In genomic region chr8:120685097-120685496, GRCm38 (mm10) we compare ENCODE assay signal across 9 mouse cellular contexts. TPM values are rescaled to one million over a fixed set of nuclear protein-coding genes. Genes with fewer than 3 reads are reported as not detected.
DNase-seq lines count a peak whose midpoint lies in the region.
"Had no signal": no experiment of that assay in that cellular context is flagged by ENCODE, and none has a peak within 500 bp of the region (broad histone marks: within the 10 kb centered on the region; RNA-seq: fewer than 3 reads in every experiment).

No protein-coding gene starts in this region.

- peak; percentile 46 to 59 for DNase-seq in adrenal gland, adult 18-20 months (ENCODE audit: low spot score in 2 of 2)
- peak; percentile 70 for DNase-seq in adrenal gland, postnatal 25 days
- DNase-seq in heart, postnatal 10 days: peak; percentile 66 to 69
- DNase-seq in lung, postnatal 4 days: peak; percentile 56 to 64
- DNase-seq in right cerebral cortex, postnatal 4 days: no peak
- no peak for DNase-seq in right cerebral cortex, postnatal 10 days (ENCODE audit: low spot score in 2 of 2)
- no peak for DNase-seq in right cerebral cortex, adult 2 months (ENCODE audit: low spot score in 2 of 2)
- DNase-seq: cerebellum, adult 9-10 months; thymus, adult 2 months had no signal

- intact Hi-C loops in heart, postnatal 10 days (cut with DNase I): no loop called here

RNA-seq across cellular contexts. Expression of gene Emc8, which starts 16.7 kb away (rescaled TPM):
- total RNA-seq in adrenal gland, adult 18-20 months (2021): 100 to 1,000 TPM in 1 of 2 experiments, 10 to 100 TPM in 1; 87.1 to 118 TPM
- 84.6 and 90.1 TPM in 2 replicates for total RNA-seq in adrenal gland, postnatal 25 days (2021)
- 10 to 100 TPM; 65.9 to 68.6 TPM for total RNA-seq in heart, postnatal 10 days (2021)

RNA-seq across cellular contexts. Expression of gene Cox4i1, which starts 17.1 kb away (rescaled TPM):
- 1,000 to 10,000 TPM; 1,414 to 1,997 TPM for total RNA-seq in adrenal gland, adult 18-20 months (2021)
- 1,243 and 1,285 TPM in 2 replicates for total RNA-seq in adrenal gland, postnatal 25 days (2021)
- total RNA-seq in heart, postnatal 10 days (2021): 1,000 to 10,000 TPM; 3,943 to 4,033 TPM

RNA-seq across cellular contexts. Expression of gene Gm27021, which starts 17.2 kb away (rescaled TPM):
- not detected for total RNA-seq in adrenal gland, adult 18-20 months (2021)
- total RNA-seq in adrenal gland, postnatal 25 days (2021): not detected in 2 replicates
- total RNA-seq in heart, postnatal 10 days (2021): under 1 TPM in 1 of 2 experiments, not detected in 1; 0.48 TPM

RNA-seq across cellular contexts. Expression of gene 1190005I06Rik, which starts 37.7 kb away (rescaled TPM):
- 10 to 100 TPM; 12.3 to 21.3 TPM for total RNA-seq in adrenal gland, adult 18-20 months (2021)
- 11.3 and 12.3 TPM in 2 replicates for total RNA-seq in adrenal gland, postnatal 25 days (2021)
- 1 to 10 TPM; 5.1 to 10.0 TPM for total RNA-seq in heart, postnatal 10 days (2021)

RNA-seq across cellular contexts. Expression of gene Irf8, which starts 51.1 kb away (rescaled TPM):
- 10 to 100 TPM; 16.1 to 46.0 TPM for total RNA-seq in adrenal gland, adult 18-20 months (2021)
- 26.9 and 51.2 TPM in 2 replicates for total RNA-seq in adrenal gland, postnatal 25 days (2021)
- 1 to 10 TPM; 6.0 to 7.7 TPM for total RNA-seq in heart, postnatal 10 days (2021)

Comparison
In these comparisons a context has a peak if more than half of its experiments do, and no peak if none do; other contexts are left out.
1. DNase-seq: peak in adrenal gland, adult 18-20 months (2 of 2), adrenal gland, postnatal 25 days (single experiment), heart, postnatal 10 days (2 of 2) and lung, postnatal 4 days (2 of 2); none in right cerebral cortex, postnatal 4 days (single experiment), right cerebral cortex, postnatal 10 days (0 of 2) and right cerebral cortex, adult 2 months (0 of 2).